Mouse (Mus musculus): Measurements from ENCODE around the gene Sv2c.

DNA sequence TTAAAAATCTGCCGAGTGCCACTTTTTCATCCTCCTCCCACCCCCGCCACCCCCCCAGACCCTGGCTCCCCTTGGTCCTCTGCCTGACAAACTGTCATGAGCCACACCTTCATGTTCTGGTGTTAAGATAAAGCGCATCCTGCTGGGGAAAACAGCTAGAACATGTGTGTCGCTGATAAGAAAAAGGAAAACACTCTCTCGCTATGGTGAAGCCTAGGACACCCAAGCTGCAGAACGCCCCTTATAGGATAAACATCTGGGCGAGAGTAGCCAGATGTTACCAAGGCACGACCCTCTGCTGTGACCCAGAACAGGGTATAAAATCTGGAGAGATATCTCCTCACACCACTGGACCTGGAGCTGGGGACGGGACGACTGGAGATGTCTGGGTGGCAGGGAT lies 167.2 kb downstream of the Sv2c start:
- TF ChIP-seq POLR2A (IDR thresholded peaks at IDR 0.05; ENCODE audit: extremely low read depth, insufficient read depth, low read length) (no peak), CTCF (IDR thresholded peaks at IDR 0.05; ENCODE audit: extremely low read depth, insufficient read depth, low read length) (no peak)

Measured in cortical plate, adult 2 months (tissue).